Mouse (Mus musculus) G1E (cell line): ENCODE measurements around the gene Mmp24.

ENCODE experiments used
- GATA1 ChIP-seq: IDR thresholded peaks from 2 replicates; pipeline ENCODE4 v1.6.1; 2012; ENCODE audit warnings: borderline replicate concordance, low read length, inconsistent platforms, mixed read lengths
- POLR2AphosphoS5 ChIP-seq: IDR thresholded peaks from 2 replicates; pipeline ENCODE4 v1.6.1; 2012; ENCODE audit warnings: low read depth, low read length, inconsistent platforms; ENCODE audit not compliant: insufficient replicate concordance

DNA sequence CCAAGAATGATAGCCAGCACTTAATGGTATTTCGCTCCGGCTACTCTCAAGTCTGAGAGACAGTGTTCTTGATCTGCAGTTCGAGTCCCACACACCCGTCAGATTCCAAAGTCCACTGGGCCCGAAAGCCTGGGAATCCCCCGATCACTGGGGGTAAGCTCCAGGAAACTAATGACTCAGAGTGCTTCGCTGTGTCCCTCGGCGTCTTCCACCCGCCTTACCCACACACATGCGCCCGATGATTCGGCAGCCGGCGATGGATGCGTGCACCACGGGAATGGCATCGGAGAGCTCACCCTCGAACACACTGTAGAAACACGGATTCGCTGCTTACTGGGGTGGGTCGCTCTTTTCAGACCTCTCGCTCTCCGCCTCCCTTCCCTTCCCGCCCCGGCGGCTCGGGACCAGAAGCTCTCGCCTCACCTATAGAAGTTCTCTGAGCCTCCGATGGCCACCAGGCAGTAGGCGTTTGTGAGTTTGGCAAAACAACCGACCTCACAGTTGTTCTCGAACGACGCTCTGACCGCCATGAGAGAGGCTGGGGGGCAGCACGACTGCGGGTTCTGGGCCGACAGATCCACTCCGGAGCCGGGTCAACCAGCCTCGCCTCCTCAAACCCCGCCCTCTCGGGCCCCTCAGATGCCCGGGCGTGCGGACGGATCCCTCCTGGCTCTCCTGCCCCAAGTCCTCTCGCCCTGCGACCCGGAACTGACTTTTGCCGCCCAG lies 50.9 kb downstream of the Mmp24 start:
- TF ChIP-seq POLR2AphosphoS5 (no peak), GATA1 (no peak)
